Mouse (Mus musculus) heart, embryonic 16.5 days (tissue): ENCODE measurements around the gene Lman1l. TPM values are rescaled to one million over a fixed set of nuclear protein-coding genes. Genes with fewer than 3 reads are reported as not detected.

ENCODE experiments used
- ATAC-seq: fragments of 200-750 bp; cut with Nextera tagmentation; replicated peaks from 2 replicates; pipeline ENCODE4 v1.8.0; 2017; ENCODE audit warnings: moderate number of reproducible peaks; ENCODE audit not compliant: insufficient read depth, low FRiP score; ENCODE audit errors: extremely low read depth
- H3K27ac ChIP-seq: fragments of 300-500 bp; sonication (generic); 2 replicates; pipeline ENCODE4 v1.5.1; 2014; ENCODE audit warnings: mild to moderate bottlenecking, low read length, control low read depth, moderate library complexity
- H3K27me3 ChIP-seq: fragments of 300-500 bp; sonication (generic); 2 replicates; pipeline ENCODE4 v1.6.1; 2014; ENCODE audit warnings: low read length, mixed read lengths; ENCODE audit not compliant: control insufficient read depth, insufficient read depth
- H3K36me3 ChIP-seq: fragments of 300-500 bp; sonication (generic); 2 replicates; pipeline ENCODE4 v1.6.1; 2014; ENCODE audit not compliant: control insufficient read depth, insufficient read depth
- H3K4me1 ChIP-seq: fragments of 300-500 bp; sonication (generic); 2 replicates; pipeline ENCODE4 v1.6.1; 2014; ENCODE audit warnings: low read length, mixed read lengths; ENCODE audit not compliant: control insufficient read depth, insufficient read depth
- H3K4me2 ChIP-seq: fragments of 300-500 bp; sonication (generic); 2 replicates; pipeline ENCODE4 v1.6.1; 2014; ENCODE audit warnings: low read depth, mild to moderate bottlenecking, control low read depth, low read length
- H3K4me3 ChIP-seq: fragments of 300-500 bp; sonication (generic); 2 replicates; pipeline ENCODE4 v1.5.1; 2014; ENCODE audit warnings: mild to moderate bottlenecking, control low read depth, low read length
- H3K9ac ChIP-seq: fragments of 300-500 bp; sonication (generic); 2 replicates; pipeline ENCODE4 v1.6.1; 2014; ENCODE audit warnings: low read length, control low read depth
- H3K9me3 ChIP-seq: fragments of 300-500 bp; sonication (generic); replicated peaks from 2 replicates; pipeline ENCODE4 v1.6.1; 2016; ENCODE audit warnings: low read length; ENCODE audit not compliant: control insufficient read depth
- WGBS: fragments of 180-500 bp; shearing (Covaris S2); extraction: QIAGEN DNeasy Blood & Tissue Kit; methylation state at CpG from one replicate; pipeline ENCODE4 v1.1.7; 2014; 5-methylcytosine and 5-hydroxymethylcytosine counted together
- polyA plus RNA-seq: library from polyadenylated mRNA; unstranded; fragments of >200 nt; fragmentation: Nextera tagmentation; extraction: Ambion mirVana; gene quantifications from 2 replicates; pipeline ENCODE4 v1.2.1, GENCODE M21; 2015

The Lman1l gene
- polyA plus RNA-seq, 1 experiment from 2014 or later = not detected

- H3K9me3 ChIP-seq = no peaks in the 10 kb centered on the region
- no peak overlapping the region for H3K4me3 ChIP-seq
- H3K4me2 ChIP-seq = no peak overlapping the region
- H3K36me3 ChIP-seq = no peaks in the 10 kb centered on the region
- peaks cover 20% of the 10 kb centered on the region for H3K4me1 ChIP-seq
- no peak overlapping the region for H3K27ac ChIP-seq
- ATAC-seq = no peak
- WGBS = 11% methylated on average over 2 of the region's 2 CpGs
- H3K27me3 ChIP-seq = peaks cover 15% of the 10 kb centered on the region
- H3K9ac ChIP-seq = no peak overlapping the region
Observed at GRCm38 (mm10) chr9:57601353-57601706, 19.2 kb downstream of the Lman1l start.

GRCm38 (mm10) chr9:57600620-57601352 lies 19.8 kb downstream of the Lman1l start:
- H3K36me3 ChIP-seq = no peaks in the 10 kb centered on the region
- peak; percentile 56 for ATAC-seq
- H3K9me3 ChIP-seq = no peaks in the 10 kb centered on the region
- no peak overlapping the region for H3K9ac ChIP-seq
- H3K4me3 ChIP-seq = no peak overlapping the region
- peaks cover 20% of the 10 kb centered on the region for H3K4me1 ChIP-seq
- peaks cover 11% of the 10 kb centered on the region for H3K27me3 ChIP-seq
- 7% methylated on average over 3 of the region's 3 CpGs for WGBS
- no peak overlapping the region for H3K27ac ChIP-seq
- H3K4me2 ChIP-seq = no peak overlapping the region

- H3K4me2 ChIP-seq = no peak overlapping the region
- no peak for ATAC-seq
- 68% methylated on average over 8 of the region's 8 CpGs for WGBS
Observed at GRCm38 (mm10) chr9:57598851-57599563, 21.6 kb downstream of the Lman1l start.

GRCm38 (mm10) chr9:57597929-57598382 lies 22.6 kb downstream of the Lman1l start:
- WGBS = 19% methylated on average over 4 of the region's 4 CpGs
- H3K27me3 ChIP-seq = no peaks in the 10 kb centered on the region
- H3K9me3 ChIP-seq = no peaks in the 10 kb centered on the region
- no peak overlapping the region for H3K4me3 ChIP-seq
- no peak overlapping the region for H3K27ac ChIP-seq
- H3K4me1 ChIP-seq = peaks cover 20% of the 10 kb centered on the region
- no peak overlapping the region for H3K4me2 ChIP-seq
- no peak overlapping the region for H3K9ac ChIP-seq
- peaks cover 8% of the 10 kb centered on the region; the same call in 1 of the 2 replicates for H3K36me3 ChIP-seq
- no peak for ATAC-seq

More at GRCm38 (mm10) chr9:57598851-57599563, 21.6 kb downstream of the Lman1l start:
- Histone ChIP-seq H3K9ac (no peak overlapping the region), H3K36me3 (peaks cover 8% of the 10 kb centered on the region; the same call in 1 of the 2 replicates), H3K9me3 (no peaks in the 10 kb centered on the region), H3K4me1 (peaks cover 20% of the 10 kb centered on the region), H3K27ac (no peak overlapping the region), H3K27me3 (peaks cover 3% of the 10 kb centered on the region; the same call in 1 of the 2 replicates), H3K4me3 (no peak overlapping the region)

GRCm38 (mm10) chr9:57597265-57597664 lies 23.3 kb downstream of the Lman1l start:
- ATAC-seq = no peak

GRCm38 (mm10) chr9:57594174-57594509 lies 26.4 kb downstream of the Lman1l start:
- ATAC-seq = no peak
- no peaks in the 10 kb centered on the region for H3K9me3 ChIP-seq
- peaks cover 13% of the 10 kb centered on the region for H3K36me3 ChIP-seq
- no peak overlapping the region for H3K9ac ChIP-seq
- no peaks in the 10 kb centered on the region for H3K27me3 ChIP-seq
- H3K4me2 ChIP-seq = no peak overlapping the region
- no peak overlapping the region for H3K4me3 ChIP-seq
- no peak overlapping the region for H3K27ac ChIP-seq
- WGBS = 53% methylated on average over 9 of the region's 9 CpGs
- peaks cover 4% of the 10 kb centered on the region; the same call in 1 of the 2 replicates for H3K4me1 ChIP-seq

More at GRCm38 (mm10) chr9:57597265-57597664, 23.3 kb downstream of the Lman1l start:
- Histone ChIP-seq H3K4me1 (peaks cover 20% of the 10 kb centered on the region), H3K27ac (no peak overlapping the region), H3K9ac (no peak overlapping the region), H3K36me3 (peaks cover 12% of the 10 kb centered on the region), H3K9me3 (no peaks in the 10 kb centered on the region), H3K4me2 (no peak overlapping the region), H3K27me3 (no peaks in the 10 kb centered on the region), H3K4me3 (no peak overlapping the region)
- 83% methylated on average over 8 of the region's 8 CpGs for WGBS

- H3K27me3 ChIP-seq = no peaks in the 10 kb centered on the region
- no peak for ATAC-seq
- H3K27ac ChIP-seq = no peak overlapping the region
- H3K9me3 ChIP-seq = no peaks in the 10 kb centered on the region
- H3K4me3 ChIP-seq = no peak overlapping the region
- peaks cover 9% of the 10 kb centered on the region; the same call in 1 of the 2 replicates for H3K4me1 ChIP-seq
- 51% methylated on average over 12 of the region's 12 CpGs for WGBS
- peaks cover 13% of the 10 kb centered on the region for H3K36me3 ChIP-seq
- H3K4me2 ChIP-seq = no peak overlapping the region
- H3K9ac ChIP-seq = no peak overlapping the region
Observed at GRCm38 (mm10) chr9:57593454-57594173, 27.0 kb downstream of the Lman1l start.

GRCm38 (mm10) chr9:57590726-57591125 lies 29.8 kb downstream of the Lman1l start:
- Histone ChIP-seq H3K27ac (no peak overlapping the region), H3K4me1 (peaks cover 11% of the 10 kb centered on the region; the same call in 1 of the 2 replicates), H3K36me3 (peaks cover 18% of the 10 kb centered on the region), H3K4me2 (no peak overlapping the region), H3K9me3 (no peaks in the 10 kb centered on the region), H3K27me3 (no peaks in the 10 kb centered on the region), H3K9ac (no peak overlapping the region), H3K4me3 (no peak overlapping the region)
- ATAC-seq = no peak
- 31% methylated on average over 5 of the region's 5 CpGs for WGBS
